Mouse (Mus musculus) heart, adult 2 months (tissue): ENCODE measurements around the gene Prr36.

ENCODE experiments used
- CTCF ChIP-seq: fragments of 200-600 bp; IDR thresholded peaks from 2 replicates; pipeline ENCODE4 v1.8.1; 2022; ENCODE audit warnings: antibody characterized with exemption, mild to moderate bottlenecking, moderate library complexity
- EP300 ChIP-seq: fragments of 200-500 bp; IDR thresholded peaks from 2 replicates; pipeline ENCODE4 v1.6.1; 2011; ENCODE audit warnings: low read depth, low read length, control low read depth; ENCODE audit not compliant: insufficient read depth
- POLR2A ChIP-seq: fragments of 200-500 bp; IDR thresholded peaks from 2 replicates; pipeline ENCODE4 v1.6.1; 2011; ENCODE audit warnings: mild to moderate bottlenecking, low read depth, low read length, control low read depth; ENCODE audit not compliant: insufficient read depth

DNA sequence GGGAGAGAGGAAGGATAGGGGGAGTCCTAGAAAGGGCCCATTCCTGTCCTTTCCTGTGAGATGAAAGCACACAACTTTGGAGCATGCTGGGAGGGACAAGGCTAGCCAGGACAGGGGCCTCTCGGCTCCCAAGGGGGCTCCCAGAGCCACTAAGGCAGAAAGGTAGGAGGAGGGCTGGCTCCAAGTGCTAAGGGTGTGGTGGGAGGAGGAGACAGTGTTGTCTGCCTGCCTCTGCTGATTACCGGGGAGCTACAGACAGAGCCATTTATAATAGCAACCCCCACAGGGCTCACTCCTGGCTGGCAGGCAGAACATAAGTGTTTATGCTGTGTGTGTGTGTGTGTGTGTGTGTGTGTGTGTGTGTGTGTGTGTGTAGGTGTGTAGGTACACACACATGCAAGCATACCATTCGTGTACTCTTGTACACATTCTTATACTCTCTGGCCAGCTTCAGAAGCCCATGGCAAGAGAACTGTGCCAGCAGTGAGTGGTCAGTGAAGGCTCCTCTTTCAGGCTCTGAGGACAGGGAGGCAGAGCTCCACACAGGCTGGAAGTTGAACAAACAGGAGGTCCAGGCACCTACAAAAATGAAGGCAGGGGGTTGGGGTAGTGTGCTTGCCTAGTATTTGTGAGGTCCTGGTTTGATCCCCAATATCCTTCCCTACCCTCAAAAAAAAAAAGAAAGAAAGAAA lies 28.1 kb downstream of the Prr36 start:
- TF ChIP-seq POLR2A, result no peak
- no peak for TF ChIP-seq CTCF
- no peak for TF ChIP-seq EP300
